Mouse (Mus musculus): ENCODE measurements around the gene Hbb-bs. TPM values are rescaled to one million over a fixed set of nuclear protein-coding genes. Genes with fewer than 3 reads are reported as not detected.
"Not testable (repeated sequence)": the region's sequence is repeated elsewhere in the genome, so short reads cannot be mapped to it uniquely, and the experiment has no call there.

The Hbb-bs gene
- polyA plus RNA-seq, 1 experiment = not detected

DNA sequence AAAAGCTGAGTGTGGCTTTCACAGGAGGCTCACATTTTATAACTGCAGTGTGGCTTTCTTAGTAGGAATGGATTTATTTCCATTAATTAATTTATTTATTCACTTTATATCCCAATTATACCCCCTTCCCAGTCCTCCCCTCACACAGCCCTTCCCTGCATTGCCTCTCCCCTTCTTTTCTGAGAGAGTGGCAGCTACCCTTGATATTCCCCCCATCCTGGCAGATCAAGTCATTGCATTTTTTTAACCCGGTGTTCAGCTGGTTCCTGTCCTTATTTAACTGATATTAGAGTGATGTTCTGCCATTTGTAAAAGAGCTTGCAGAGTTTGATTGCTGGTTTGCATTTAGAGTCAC, 18.1 kb downstream of the Hbb-bs start:
- Histone ChIP-seq H3K36me3 (ENCODE audit: control insufficient read depth, insufficient read depth) (no peaks in the 10 kb centered on the region), H3K27me3 (ENCODE audit: control insufficient read depth, insufficient read depth, insufficient read length) (no peaks in the 10 kb centered on the region), H3ac (ENCODE audit: control insufficient read depth, insufficient read length, low read depth) (no peak overlapping the region), H3K4me3 (ENCODE audit: insufficient read depth, poor library complexity, severe bottlenecking) (no peak overlapping the region), H3K79me3 (ENCODE audit: low read depth) (no peaks in the 10 kb centered on the region), H3K79me2 (ENCODE audit: control insufficient read depth, insufficient read depth) (no peaks in the 10 kb centered on the region)
- TF ChIP-seq MYOD1 (IDR thresholded peaks at IDR 0.05; ENCODE audit: control insufficient read depth, insufficient read length, low read depth) (no peak), CEBPB (IDR thresholded peaks at IDR 0.05; ENCODE audit: low read depth) (no peak), CTCF (IDR thresholded peaks at IDR 0.05; ENCODE audit: control insufficient read depth, insufficient read depth, insufficient read length) (no peak), USF1 (IDR thresholded peaks at IDR 0.05; ENCODE audit: low read depth) (no peak), MYOG (IDR thresholded peaks at IDR 0.05; ENCODE audit: control insufficient read depth, extremely low read depth, insufficient read length) (no peak), FOSL1 (IDR thresholded peaks at IDR 0.05; ENCODE audit: insufficient read depth, low read length, poor library complexity, severe bottlenecking) (no peak), MAX (IDR thresholded peaks at IDR 0.05) (no peak)

DNA sequence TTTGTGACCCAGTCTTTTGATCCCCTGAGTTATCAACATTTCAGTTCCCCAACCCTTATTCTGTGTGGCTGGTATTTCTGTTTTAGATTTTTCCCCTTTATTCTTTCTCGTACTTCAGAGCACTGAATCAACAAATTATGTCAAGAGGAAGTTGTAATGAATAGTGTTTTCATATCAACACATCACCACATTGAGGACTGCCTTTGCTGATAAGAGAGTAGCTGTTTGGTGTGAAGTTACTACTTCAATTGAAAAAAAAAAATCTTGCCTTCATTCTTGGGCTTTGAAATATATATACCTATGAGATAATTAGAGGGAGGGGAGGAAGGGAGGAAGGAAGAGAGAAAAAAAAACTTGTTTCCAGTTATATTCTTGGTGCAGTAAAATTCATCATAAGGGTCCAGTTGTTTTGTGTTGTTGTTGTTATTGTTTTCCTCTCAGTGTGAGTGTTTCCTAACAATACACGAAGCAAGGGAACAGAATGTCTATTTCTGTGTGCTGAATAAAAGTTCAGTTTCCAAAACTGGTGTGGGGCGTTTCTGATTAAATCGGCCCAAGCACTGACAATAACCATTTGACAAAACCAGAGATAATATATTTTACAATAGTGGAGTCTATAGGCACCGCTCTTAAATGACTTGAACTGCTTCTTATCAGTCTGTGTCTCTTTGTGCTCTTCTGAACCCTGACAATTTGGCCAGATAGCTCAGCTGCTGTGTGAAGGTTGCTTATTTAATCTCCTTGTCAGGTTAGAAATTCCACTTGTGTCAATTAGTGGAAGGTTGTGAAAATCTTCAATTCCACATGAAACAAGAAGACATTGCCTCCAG, 18.7 kb downstream of the Hbb-bs start:
- H3K79me3 ChIP-seq (ENCODE audit: low read depth) = no peaks in the 10 kb centered on the region
- TF ChIP-seq FOSL1 (IDR thresholded peaks at IDR 0.05; ENCODE audit: insufficient read depth, low read length, poor library complexity, severe bottlenecking) (no peak), MAX (IDR thresholded peaks at IDR 0.05) (no peak), CTCF (IDR thresholded peaks at IDR 0.05; ENCODE audit: control insufficient read depth, insufficient read depth, insufficient read length) (no peak), MYOG (IDR thresholded peaks at IDR 0.05; ENCODE audit: control insufficient read depth, extremely low read depth, insufficient read length) (no peak), USF1 (IDR thresholded peaks at IDR 0.05; ENCODE audit: low read depth) (no peak), MYOD1 (IDR thresholded peaks at IDR 0.05; ENCODE audit: control insufficient read depth, insufficient read length, low read depth) (no peak), CEBPB (IDR thresholded peaks at IDR 0.05; ENCODE audit: low read depth) (no peak)
- H3K4me3 ChIP-seq (ENCODE audit: insufficient read depth, poor library complexity, severe bottlenecking) = no peak overlapping the region
- H3K27me3 ChIP-seq (ENCODE audit: control insufficient read depth, insufficient read depth, insufficient read length) = no peaks in the 10 kb centered on the region
- no peak overlapping the region for H3ac ChIP-seq (ENCODE audit: control insufficient read depth, insufficient read length, low read depth)
- H3K79me2 ChIP-seq (ENCODE audit: control insufficient read depth, insufficient read depth) = no peaks in the 10 kb centered on the region
- H3K36me3 ChIP-seq (ENCODE audit: control insufficient read depth, insufficient read depth) = no peaks in the 10 kb centered on the region

DNA sequence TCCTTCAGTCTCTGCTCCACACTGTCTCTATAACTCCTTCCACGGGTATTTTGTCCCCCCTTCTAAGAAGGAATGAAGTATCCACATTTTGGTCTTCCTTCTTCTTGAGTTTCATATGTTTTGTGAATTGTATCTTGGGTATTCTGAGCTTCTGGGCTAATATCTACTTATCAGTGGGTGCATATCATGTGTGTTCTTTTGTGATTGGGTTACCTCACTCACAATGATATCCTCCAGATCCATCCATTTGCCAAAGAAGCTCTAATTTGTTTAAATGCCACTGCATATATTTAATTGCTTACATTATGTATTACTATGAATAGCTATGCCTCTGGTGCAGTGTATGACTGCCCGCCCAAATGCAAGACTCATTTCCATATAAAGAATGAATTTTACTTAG, 19.8 kb downstream of the Hbb-bs start:
- not testable (repeated sequence) for H3K4me3 ChIP-seq (ENCODE audit: insufficient read depth, poor library complexity, severe bottlenecking); H3ac ChIP-seq (ENCODE audit: control insufficient read depth, insufficient read length, low read depth); H3K27me3 ChIP-seq (ENCODE audit: control insufficient read depth, insufficient read depth, insufficient read length)

DNA sequence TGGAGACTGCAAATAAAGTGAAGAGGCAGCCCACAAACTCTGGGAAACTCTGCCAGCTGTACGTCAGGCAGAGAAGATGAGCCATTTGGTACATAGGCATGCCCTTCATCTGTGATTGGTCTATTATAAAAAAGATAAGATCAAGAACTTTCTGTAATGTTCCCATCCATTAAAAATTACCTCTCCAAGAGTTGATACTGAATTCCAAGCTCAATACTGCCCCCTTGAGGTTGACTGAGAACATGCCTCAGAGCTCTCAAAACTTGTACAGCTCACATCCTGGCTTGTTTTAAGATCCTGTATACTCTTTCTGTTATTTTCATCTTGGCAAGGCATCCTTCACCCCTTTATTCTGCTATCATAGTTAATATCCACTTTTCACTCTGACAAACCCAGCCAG, 21.0 kb downstream of the Hbb-bs start:
- Histone ChIP-seq H3K79me3 (ENCODE audit: low read depth) (no peaks in the 10 kb centered on the region), H3K4me3 (ENCODE audit: insufficient read depth, poor library complexity, severe bottlenecking) (no peak overlapping the region), H3K27me3 (ENCODE audit: control insufficient read depth, insufficient read depth, insufficient read length) (no peaks in the 10 kb centered on the region), H3K36me3 (ENCODE audit: control insufficient read depth, insufficient read depth) (no peaks in the 10 kb centered on the region), H3K79me2 (ENCODE audit: control insufficient read depth, insufficient read depth) (no peaks in the 10 kb centered on the region), H3ac (ENCODE audit: control insufficient read depth, insufficient read length, low read depth) (no peak overlapping the region)
- TF ChIP-seq MAX (IDR thresholded peaks at IDR 0.05) (no peak), MYOD1 (IDR thresholded peaks at IDR 0.05; ENCODE audit: control insufficient read depth, insufficient read length, low read depth) (no peak), FOSL1 (IDR thresholded peaks at IDR 0.05; ENCODE audit: insufficient read depth, low read length, poor library complexity, severe bottlenecking) (no peak), MYOG (IDR thresholded peaks at IDR 0.05; ENCODE audit: control insufficient read depth, extremely low read depth, insufficient read length) (no peak), CTCF (IDR thresholded peaks at IDR 0.05; ENCODE audit: control insufficient read depth, insufficient read depth, insufficient read length) (no peak), CEBPB (IDR thresholded peaks at IDR 0.05; ENCODE audit: low read depth) (no peak), USF1 (IDR thresholded peaks at IDR 0.05; ENCODE audit: low read depth) (no peak)

More for the DNA sequence above, 19.8 kb downstream of the Hbb-bs start:
- H3K36me3 ChIP-seq (ENCODE audit: control insufficient read depth, insufficient read depth); H3K79me2 ChIP-seq (ENCODE audit: control insufficient read depth, insufficient read depth); H3K79me3 ChIP-seq (ENCODE audit: low read depth): not testable (repeated sequence)

DNA sequence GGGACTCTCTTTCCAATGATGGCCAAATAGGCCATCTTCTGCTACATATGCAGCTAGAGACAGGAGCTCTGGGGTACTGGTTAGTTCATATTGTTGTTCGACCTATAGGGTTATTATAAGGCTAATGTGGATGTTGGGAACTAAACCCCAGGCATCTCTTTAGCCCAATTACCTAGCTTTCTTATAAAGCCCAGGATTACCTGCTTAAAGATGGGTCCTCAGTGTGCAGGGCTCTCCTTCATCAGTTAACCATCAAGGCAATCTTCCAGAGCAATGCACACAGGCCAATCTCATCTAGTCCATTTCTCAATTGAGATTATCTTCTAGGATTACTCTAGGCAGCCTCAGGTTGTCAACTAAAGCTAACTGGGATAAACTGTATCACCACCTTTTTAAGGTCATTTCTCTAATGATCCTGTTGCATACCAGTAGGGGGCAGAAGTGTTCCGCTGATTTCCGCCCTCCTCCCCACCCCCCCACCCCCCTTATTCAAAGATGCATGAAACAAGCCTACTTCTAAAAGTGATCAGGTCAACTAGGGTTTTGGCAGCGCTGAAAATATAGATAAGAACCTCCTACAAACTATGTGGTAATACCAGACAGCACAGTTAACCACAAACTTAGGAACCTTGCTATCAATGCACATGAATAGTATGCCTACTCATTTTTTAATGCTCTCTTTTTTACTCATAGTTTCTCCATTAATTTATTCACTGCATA, 35.1 kb downstream of the Hbb-bs start:
- Histone ChIP-seq H3K79me2 (ENCODE audit: control insufficient read depth, insufficient read depth) (no peaks in the 10 kb centered on the region), H3K79me3 (ENCODE audit: low read depth) (no peaks in the 10 kb centered on the region), H3K4me3 (ENCODE audit: insufficient read depth, poor library complexity, severe bottlenecking) (no peak overlapping the region), H3K36me3 (ENCODE audit: control insufficient read depth, insufficient read depth) (no peaks in the 10 kb centered on the region), H3ac (ENCODE audit: control insufficient read depth, insufficient read length, low read depth) (no peak overlapping the region), H3K27me3 (ENCODE audit: control insufficient read depth, insufficient read depth, insufficient read length) (no peaks in the 10 kb centered on the region)
- no peak for TF ChIP-seq USF1 (IDR thresholded peaks at IDR 0.05; ENCODE audit: low read depth)
- TF ChIP-seq CTCF (IDR thresholded peaks at IDR 0.05; ENCODE audit: control insufficient read depth, insufficient read depth, insufficient read length) = no peak
- TF ChIP-seq MYOG (IDR thresholded peaks at IDR 0.05; ENCODE audit: control insufficient read depth, extremely low read depth, insufficient read length) = no peak
- TF ChIP-seq MYOD1 (IDR thresholded peaks at IDR 0.05; ENCODE audit: control insufficient read depth, insufficient read length, low read depth) = no peak
- TF ChIP-seq FOSL1 (IDR thresholded peaks at IDR 0.05; ENCODE audit: insufficient read depth, low read length, poor library complexity, severe bottlenecking) = no peak
- TF ChIP-seq MAX (IDR thresholded peaks at IDR 0.05) = no peak
- TF ChIP-seq CEBPB (IDR thresholded peaks at IDR 0.05; ENCODE audit: low read depth) = no peak

Measured in C2C12 (cell line).